Mouse (Mus musculus) kidney, embryonic 16.5 days (tissue): Measurements from ENCODE around the gene Tmem273. TPM values are rescaled to one million over a fixed set of nuclear protein-coding genes. Genes with fewer than 3 reads are reported as not detected.

Source experiments
- ATAC-seq: fragments of 200-750 bp; cut with Nextera tagmentation; 2 replicates; pipeline ENCODE4 v1.8.0; 2017; ENCODE audit warnings: moderate TSS enrichment; ENCODE audit not compliant: low FRiP score, low TSS enrichment
- H3K27ac ChIP-seq: fragments of 300-500 bp; sonication (generic); 2 replicates; pipeline ENCODE4 v1.5.1; 2014; ENCODE audit warnings: low read length
- H3K27me3 ChIP-seq: fragments of 300-500 bp; sonication (generic); 2 replicates; pipeline ENCODE4 v1.6.1; 2014; ENCODE audit warnings: low read length, control low read depth, mixed read lengths; ENCODE audit not compliant: insufficient read depth
- H3K36me3 ChIP-seq: fragments of 300-500 bp; sonication (generic); 2 replicates; pipeline ENCODE4 v1.6.1; 2014; ENCODE audit warnings: low read length, control low read depth, mixed read lengths; ENCODE audit not compliant: insufficient read depth
- H3K4me1 ChIP-seq: fragments of 300-500 bp; sonication (generic); 2 replicates; pipeline ENCODE4 v1.6.1; 2014; ENCODE audit warnings: low read length, control low read depth, mixed read lengths; ENCODE audit not compliant: insufficient read depth
- H3K4me2 ChIP-seq: fragments of 300-500 bp; sonication (generic); replicated peaks from 2 replicates; pipeline ENCODE4 v1.6.1; 2014; ENCODE audit warnings: low read depth, low read length
- H3K4me3 ChIP-seq: fragments of 300-500 bp; sonication (generic); 2 replicates; pipeline ENCODE4 v1.5.1; 2014; ENCODE audit warnings: mild to moderate bottlenecking, low read length
- H3K9ac ChIP-seq: fragments of 300-500 bp; sonication (generic); replicated peaks from 2 replicates; pipeline ENCODE4 v1.6.1; 2014; ENCODE audit warnings: low read length
- H3K9me3 ChIP-seq: fragments of 300-500 bp; sonication (generic); 2 replicates; pipeline ENCODE4 v1.6.1; 2016; ENCODE audit warnings: low read length, control low read depth
- WGBS: fragments of 180-500 bp; shearing (Covaris S2); extraction: QIAGEN DNeasy Blood & Tissue Kit; methylation state at CpG from one replicate; pipeline ENCODE4 v1.1.7; 2014; 5-methylcytosine and 5-hydroxymethylcytosine counted together
- polyA plus RNA-seq: library from polyadenylated mRNA; unstranded; fragments of >200 nt; fragmentation: Nextera tagmentation; extraction: Ambion mirVana; gene quantifications from 2 replicates; pipeline ENCODE4 v1.2.1, GENCODE M21; 2015

Tmem273 gene
- polyA plus RNA-seq, 1 experiment from 2014 or later = 0.95 TPM

DNA sequence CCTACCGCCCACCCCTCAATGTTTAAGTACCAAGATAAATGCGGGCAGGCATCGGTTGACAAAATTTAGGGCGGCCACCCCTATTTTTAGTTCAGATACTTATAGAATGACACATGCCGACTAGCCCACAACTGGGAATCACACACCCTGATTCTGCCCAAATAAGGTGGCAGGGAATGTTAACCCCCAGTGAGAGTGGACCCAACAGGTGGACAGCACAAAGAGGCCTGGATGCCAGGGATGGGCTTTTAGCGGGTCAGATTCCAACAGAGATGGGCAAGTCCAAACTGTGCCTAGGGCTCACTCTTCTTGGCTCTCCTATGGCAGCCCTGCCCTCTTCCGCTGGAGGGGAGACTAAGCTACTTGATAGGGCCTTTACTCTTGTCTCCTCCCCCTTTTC lies 14.3 kb downstream of the Tmem273 start:
- H3K27me3 ChIP-seq = no peaks in the 10 kb centered on the region
- no peaks in the 10 kb centered on the region for H3K4me1 ChIP-seq
- no peak overlapping the region for H3K4me2 ChIP-seq
- WGBS = 91% methylated on average over 7 of the region's 7 CpGs
- no peak overlapping the region for H3K27ac ChIP-seq
- no peak for ATAC-seq
- no peak overlapping the region for H3K9ac ChIP-seq
- H3K9me3 ChIP-seq = no peaks in the 10 kb centered on the region
- no peak overlapping the region for H3K4me3 ChIP-seq
- no peaks in the 10 kb centered on the region for H3K36me3 ChIP-seq

DNA sequence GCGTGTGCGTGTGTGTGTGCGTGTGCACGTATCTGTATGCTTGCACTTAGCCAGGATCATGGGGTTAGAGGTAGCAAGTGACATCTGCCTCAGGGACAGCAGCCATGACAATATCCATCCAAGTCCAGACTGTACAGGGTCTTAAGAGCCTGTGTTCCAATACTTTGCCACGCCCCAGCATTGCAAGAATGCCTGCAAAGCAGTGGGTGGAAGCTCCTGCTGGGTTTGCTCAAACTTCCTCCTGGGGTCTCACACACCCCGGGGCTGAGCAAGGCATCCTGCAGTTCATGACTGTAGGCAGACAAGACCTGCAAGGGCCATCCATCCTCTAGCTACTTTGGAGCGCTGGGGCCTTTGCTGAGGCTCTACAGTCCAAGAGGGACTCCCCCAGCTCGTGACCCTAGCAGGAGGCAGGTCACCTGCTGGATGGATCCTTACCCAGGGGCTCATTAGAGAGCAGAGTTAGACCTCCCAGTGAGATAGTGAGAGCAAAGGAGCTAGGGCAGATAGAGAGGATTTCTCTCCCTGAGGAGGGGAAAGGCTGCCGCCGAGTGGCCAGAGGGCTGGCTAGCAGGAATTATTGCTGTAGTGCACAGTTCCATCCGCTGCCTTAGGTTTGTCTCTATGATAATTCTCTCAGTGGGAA lies 15.4 kb downstream of the Tmem273 start:
- no peak overlapping the region for H3K4me2 ChIP-seq
- H3K27me3 ChIP-seq = no peaks in the 10 kb centered on the region
- H3K4me1 ChIP-seq = no peaks in the 10 kb centered on the region
- no peak overlapping the region for H3K4me3 ChIP-seq
- no peak overlapping the region for H3K27ac ChIP-seq
- peak; percentile 65; the same call in 1 of the 2 replicates for ATAC-seq
- H3K9me3 ChIP-seq = no peaks in the 10 kb centered on the region
- H3K9ac ChIP-seq = no peak overlapping the region
- WGBS = 67% methylated on average over 11 of the region's 11 CpGs
- no peaks in the 10 kb centered on the region for H3K36me3 ChIP-seq

DNA sequence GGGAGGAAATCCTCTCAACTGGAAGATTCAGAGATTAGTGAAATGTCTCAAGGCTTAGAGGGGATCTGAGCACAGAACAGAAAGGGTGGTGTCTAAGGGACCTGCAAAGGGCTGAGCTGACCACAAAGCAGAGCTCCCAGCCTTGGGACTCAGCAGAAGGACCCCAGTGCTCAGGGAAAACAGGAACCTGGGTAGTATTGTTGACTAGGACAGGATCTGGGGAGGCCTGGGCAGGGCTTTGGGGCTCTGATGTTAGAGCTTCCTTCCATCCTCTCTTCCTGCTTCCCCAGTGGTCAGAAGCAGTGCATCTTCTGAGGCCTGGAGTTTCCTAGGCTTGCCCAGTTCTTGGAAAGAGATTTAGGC lies 15.9 kb downstream of the Tmem273 start:
- Histone ChIP-seq H3K9ac (no peak overlapping the region), H3K36me3 (no peaks in the 10 kb centered on the region), H3K4me2 (no peak overlapping the region), H3K27me3 (no peaks in the 10 kb centered on the region), H3K4me1 (no peaks in the 10 kb centered on the region), H3K4me3 (no peak overlapping the region), H3K9me3 (no peaks in the 10 kb centered on the region), H3K27ac (no peak overlapping the region)
- ATAC-seq = no peak

DNA sequence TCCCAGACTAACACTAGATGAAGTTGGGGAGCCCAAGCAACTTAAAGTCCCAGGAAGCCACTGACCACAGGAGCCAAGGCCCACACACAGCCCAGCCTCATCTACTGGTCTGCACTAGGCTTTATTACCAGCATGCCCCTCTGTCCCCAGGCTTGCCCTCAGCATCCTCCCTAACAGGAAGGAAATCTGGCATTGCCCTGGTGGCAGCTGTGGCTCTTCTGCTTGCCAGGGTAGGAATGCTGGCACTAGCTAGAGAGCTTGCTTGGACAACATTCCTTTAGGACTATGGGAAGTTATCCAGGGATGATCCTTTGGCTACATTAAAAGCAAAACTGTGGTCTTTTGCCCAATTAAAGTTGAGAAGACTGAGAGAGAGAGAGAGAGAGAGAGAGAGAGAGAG lies 24.3 kb downstream of the Tmem273 start:
- Histone ChIP-seq H3K4me3 (no peak overlapping the region), H3K36me3 (no peaks in the 10 kb centered on the region), H3K27me3 (no peaks in the 10 kb centered on the region), H3K9me3 (no peaks in the 10 kb centered on the region), H3K4me2 (no peak overlapping the region), H3K4me1 (no peaks in the 10 kb centered on the region), H3K27ac (no peak overlapping the region), H3K9ac (no peak overlapping the region)
- ATAC-seq = no peak

DNA sequence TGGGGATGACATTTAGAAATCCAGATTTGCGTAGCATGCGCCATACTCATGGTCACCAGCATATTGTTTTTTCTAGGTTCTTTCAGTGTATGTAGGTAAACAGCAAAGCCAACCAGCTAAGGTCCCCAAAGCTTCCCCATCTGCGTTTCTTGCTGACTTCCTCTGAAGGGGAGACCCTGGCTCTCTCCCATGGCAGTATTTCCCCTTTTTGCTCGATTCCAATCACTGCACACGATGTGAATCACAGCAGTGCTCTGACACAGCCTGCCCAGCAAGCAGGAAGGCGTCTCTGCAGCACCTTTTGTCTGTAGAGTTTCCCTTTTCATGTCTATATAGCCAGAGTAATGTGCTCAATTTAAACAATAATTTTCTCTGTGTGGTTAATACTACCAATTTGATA lies 26.7 kb downstream of the Tmem273 start:
- 78% methylated on average over 6 of the region's 6 CpGs for WGBS
- Histone ChIP-seq H3K27me3 (no peaks in the 10 kb centered on the region), H3K4me3 (no peak overlapping the region), H3K4me2 (no peak overlapping the region), H3K27ac (no peak overlapping the region), H3K9ac (no peak overlapping the region), H3K9me3 (no peaks in the 10 kb centered on the region), H3K36me3 (no peaks in the 10 kb centered on the region), H3K4me1 (no peaks in the 10 kb centered on the region)
- no peak for ATAC-seq

DNA sequence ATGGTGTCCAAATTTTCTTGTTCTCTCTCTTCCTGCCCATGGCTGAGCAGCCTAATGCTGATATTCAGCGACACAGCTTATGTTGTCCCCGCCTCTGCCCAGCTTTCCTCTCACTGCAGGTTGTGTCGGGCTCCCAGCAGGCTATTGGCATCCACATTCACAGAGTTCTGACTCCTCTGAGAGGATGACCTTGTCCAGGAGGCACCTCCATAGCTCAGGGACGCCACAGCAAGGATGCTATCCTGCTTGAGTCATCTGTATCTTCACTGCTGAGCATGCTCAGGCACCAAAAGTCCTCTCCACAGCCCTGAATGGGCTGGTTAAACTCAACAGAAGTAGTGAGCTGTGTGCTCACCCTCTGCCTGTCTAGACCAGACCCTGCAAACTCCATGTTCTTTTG lies 29.2 kb downstream of the Tmem273 start:
- no peaks in the 10 kb centered on the region for H3K9me3 ChIP-seq
- no peaks in the 10 kb centered on the region for H3K27me3 ChIP-seq
- ATAC-seq = no peak
- WGBS = 72% methylated on average over 4 of the region's 4 CpGs
- H3K36me3 ChIP-seq = no peaks in the 10 kb centered on the region
- no peak overlapping the region for H3K4me2 ChIP-seq
- no peak overlapping the region for H3K27ac ChIP-seq
- no peak overlapping the region for H3K4me3 ChIP-seq
- H3K4me1 ChIP-seq = no peaks in the 10 kb centered on the region
- no peak overlapping the region for H3K9ac ChIP-seq

DNA sequence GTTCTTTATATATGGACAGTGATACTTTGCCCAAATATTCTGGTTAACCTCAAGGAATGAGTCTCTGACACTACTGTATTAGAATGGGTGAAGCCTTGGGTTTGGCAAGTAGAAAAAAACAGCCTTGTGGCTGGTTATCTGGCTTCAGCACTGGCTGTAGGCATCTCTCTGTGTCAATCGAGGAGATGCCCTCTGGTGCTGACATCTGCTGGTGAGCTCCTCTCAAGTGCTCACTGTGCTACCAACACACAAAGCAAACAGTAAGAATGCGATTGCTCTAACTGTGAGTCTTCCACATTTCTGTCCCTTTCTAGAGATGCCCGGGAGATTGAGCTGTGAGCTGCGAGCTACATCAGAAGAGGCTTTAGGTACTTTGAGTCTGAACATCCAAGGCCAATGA lies 30.8 kb downstream of the Tmem273 start:
- no peak overlapping the region for H3K4me2 ChIP-seq
- no peak overlapping the region for H3K9ac ChIP-seq
- no peak overlapping the region for H3K4me3 ChIP-seq
- H3K4me1 ChIP-seq = no peaks in the 10 kb centered on the region
- H3K27me3 ChIP-seq = no peaks in the 10 kb centered on the region
- ATAC-seq = no peak
- H3K27ac ChIP-seq = no peak overlapping the region
- WGBS = 78% methylated on average over 4 of the region's 4 CpGs
- H3K9me3 ChIP-seq = no peaks in the 10 kb centered on the region
- H3K36me3 ChIP-seq = no peaks in the 10 kb centered on the region

DNA sequence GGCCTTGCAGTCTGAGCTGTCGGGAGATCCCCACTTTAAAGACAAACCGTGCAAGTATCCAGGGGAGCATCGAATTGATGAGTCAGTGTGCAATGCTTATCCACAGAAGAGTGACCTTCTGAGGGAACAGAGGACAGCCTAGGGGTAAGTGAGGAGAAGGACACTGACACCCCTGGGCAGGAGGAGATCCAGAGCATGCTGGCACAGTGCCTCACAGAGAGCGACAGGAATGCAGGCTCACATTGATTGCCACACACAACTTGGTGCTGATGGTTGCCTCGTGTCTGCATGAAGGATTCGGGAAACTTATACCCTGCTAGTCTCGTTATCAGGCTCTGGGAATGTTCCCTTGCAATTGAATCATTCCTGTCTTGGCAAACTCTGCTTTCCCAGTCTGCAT lies 31.5 kb downstream of the Tmem273 start:
- Histone ChIP-seq H3K4me2 (no peak overlapping the region), H3K9me3 (no peaks in the 10 kb centered on the region), H3K4me3 (no peak overlapping the region), H3K36me3 (no peaks in the 10 kb centered on the region), H3K27ac (no peak overlapping the region), H3K4me1 (no peaks in the 10 kb centered on the region), H3K27me3 (no peaks in the 10 kb centered on the region), H3K9ac (no peak overlapping the region)
- ATAC-seq = no peak
- WGBS = 67% methylated on average over 7 of the region's 7 CpGs

DNA sequence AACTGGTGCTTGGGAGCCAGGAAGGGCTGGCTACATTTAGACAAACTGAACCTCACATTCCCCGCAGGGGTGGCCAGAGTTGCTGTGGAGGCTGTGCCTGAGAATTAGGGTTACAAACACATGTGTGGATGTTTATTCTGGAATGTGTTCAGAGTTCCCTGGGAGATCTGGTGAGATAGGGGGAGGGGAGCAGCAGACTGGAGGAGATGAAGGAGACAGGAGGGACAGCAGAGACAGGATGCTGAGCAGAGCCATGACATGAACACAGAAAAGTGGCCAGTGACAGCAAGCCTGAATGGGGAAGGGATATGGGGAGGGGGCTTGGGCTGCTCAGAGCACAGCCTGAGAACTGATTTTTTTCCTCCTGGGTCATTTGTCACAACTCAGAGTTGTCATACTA lies 33.5 kb downstream of the Tmem273 start:
- H3K4me3 ChIP-seq = no peak overlapping the region
- H3K36me3 ChIP-seq = no peaks in the 10 kb centered on the region
- H3K4me1 ChIP-seq = peaks cover 5% of the 10 kb centered on the region; the same call in 1 of the 2 replicates
- no peaks in the 10 kb centered on the region for H3K9me3 ChIP-seq
- 46% methylated on average over 1 of the region's 1 CpGs for WGBS
- peak; percentile 55 for ATAC-seq
- H3K9ac ChIP-seq = no peak overlapping the region
- no peak overlapping the region for H3K27ac ChIP-seq
- H3K4me2 ChIP-seq = no peak overlapping the region
- H3K27me3 ChIP-seq = no peaks in the 10 kb centered on the region

DNA sequence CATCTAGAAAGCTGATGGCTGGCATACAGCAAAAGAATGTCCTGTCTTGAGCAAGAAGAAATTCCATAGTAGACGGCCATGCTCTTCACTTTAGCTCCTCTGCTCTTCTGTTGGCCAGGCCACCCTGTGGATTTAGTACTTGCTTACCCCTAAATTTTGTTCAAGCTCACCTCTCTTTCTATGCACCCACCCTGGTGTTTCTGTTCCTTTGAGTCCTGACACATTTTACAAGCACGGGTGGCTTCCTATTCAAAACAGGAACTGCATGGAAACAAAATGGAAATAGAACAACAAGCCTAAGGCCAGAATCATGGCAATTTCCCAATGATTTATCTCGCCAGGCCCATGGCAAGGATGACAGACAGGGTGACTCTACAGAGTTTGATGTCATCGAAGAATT lies 37.0 kb downstream of the Tmem273 start:
- Histone ChIP-seq H3K4me3 (no peak overlapping the region), H3K4me2 (no peak overlapping the region), H3K9ac (no peak overlapping the region), H3K27me3 (no peaks in the 10 kb centered on the region), H3K4me1 (peaks cover 32% of the 10 kb centered on the region), H3K27ac (no peak overlapping the region), H3K9me3 (no peaks in the 10 kb centered on the region), H3K36me3 (no peaks in the 10 kb centered on the region)
- ATAC-seq = no peak
- 83% methylated on average over 4 of the region's 4 CpGs for WGBS
